In genomic region chr15:79760956-79761355, GRCm38 (mm10) we compare ENCODE assay signal across 21 mouse cellular contexts.
"Had no signal": no experiment of that assay in that cellular context is flagged by ENCODE, and none has a peak within 500 bp of the region (broad histone marks: within the 10 kb centered on the region; RNA-seq: fewer than 3 reads in every experiment).

No protein-coding gene starts in this region.

- H3K9ac ChIP-seq: intestine, embryonic 15.5 days; kidney, embryonic 15.5 days; limb, embryonic 13.5 days; liver, embryonic 12.5 days; liver, embryonic 15.5 days; lung, embryonic 15.5 days; midbrain, embryonic 13.5 days had no signal

- H3K36me3 ChIP-seq: liver, embryonic 15.5 days had no signal

- H3K27me3 ChIP-seq: intestine, embryonic 15.5 days; kidney, embryonic 15.5 days; limb, embryonic 13.5 days; liver, embryonic 12.5 days; liver, embryonic 15.5 days; lung, embryonic 15.5 days; midbrain, embryonic 13.5 days had no signal

- H3K9me3 ChIP-seq: intestine, embryonic 15.5 days; kidney, embryonic 15.5 days; limb, embryonic 10.5 days; limb, embryonic 13.5 days; liver, embryonic 12.5 days; liver, embryonic 15.5 days; lung, embryonic 15.5 days; midbrain, embryonic 13.5 days had no signal

- DNase-seq: kidney, adult 11 months; kidney, adult 8-10 months; kidney, postnatal 10 days; kidney, postnatal 36 days; liver; lung, adult 18-20 months; lung, postnatal 10 days; lung, postnatal 36 days; right cerebral cortex, postnatal 4 days; thymus, adult 2 months; thymus, postnatal 25 days had no signal

- H3K4me2 ChIP-seq: intestine, embryonic 15.5 days; kidney, embryonic 15.5 days; limb, embryonic 13.5 days; liver, embryonic 12.5 days; liver, embryonic 15.5 days; lung, embryonic 15.5 days; midbrain, embryonic 13.5 days had no signal

- ATAC-seq: intestine, embryonic 15.5 days; liver, embryonic 12.5 days; midbrain, embryonic 13.5 days; midbrain, embryonic 16.5 days had no signal

- H3K4me3 ChIP-seq: intestine, embryonic 15.5 days; kidney, embryonic 15.5 days; limb, embryonic 10.5 days; limb, embryonic 13.5 days; liver, embryonic 12.5 days; liver, embryonic 15.5 days; lung, embryonic 15.5 days; midbrain, embryonic 13.5 days had no signal

- H3K27ac ChIP-seq: intestine, embryonic 15.5 days; kidney, embryonic 15.5 days; limb, embryonic 10.5 days; limb, embryonic 13.5 days; liver, embryonic 12.5 days; liver, embryonic 15.5 days; lung, embryonic 15.5 days; midbrain, embryonic 13.5 days; stomach, postnatal 0 days had no signal

- H3K4me1 ChIP-seq: limb, embryonic 13.5 days; liver, embryonic 12.5 days had no signal
